In the genomic region with DNA sequence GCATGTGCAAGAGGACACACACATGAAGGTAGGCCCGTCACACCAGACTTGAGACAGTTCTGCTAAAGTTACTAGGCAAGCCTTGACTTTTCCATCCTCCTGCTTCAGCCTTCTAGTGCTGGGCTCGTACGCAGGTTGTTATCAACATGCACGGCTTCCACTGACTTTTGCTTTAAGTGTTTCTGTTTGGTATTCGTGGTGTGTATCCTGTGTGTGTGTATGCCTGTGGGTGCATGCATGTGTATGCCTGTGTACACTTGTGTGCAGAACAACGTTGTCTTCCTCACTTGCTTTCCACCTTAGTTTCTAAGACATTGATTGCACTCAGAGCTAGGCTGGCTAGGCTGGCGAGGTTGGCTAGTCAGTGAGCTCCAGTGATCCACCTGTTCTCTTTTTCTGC, we compare ENCODE assay signal across 11 mouse cellular contexts. TPM values are rescaled to one million over a fixed set of nuclear protein-coding genes. Genes with fewer than 3 reads are reported as not detected.
DNase-seq lines count a peak whose midpoint lies in the region; ATAC-seq and TF ChIP-seq lines count a peak whose summit lies in the region.
"Had no signal": no experiment of that assay in that cellular context is flagged by ENCODE, and none has a peak within 500 bp of the region (broad histone marks: within the 10 kb centered on the region; RNA-seq: fewer than 3 reads in every experiment).

No protein-coding gene starts in this region.

- ATAC-seq in heart, postnatal 0 days (ENCODE audit: insufficient read depth, low read depth), result no peak
- ATAC-seq in hindbrain, embryonic 12.5 days (ENCODE audit: low FRiP score), result no peak
- ATAC-seq: Patski had no signal

- TF ChIP-seq POLR2A in bone marrow macrophage, adult 2 months (IDR thresholded peaks at IDR 0.05; ENCODE audit: borderline replicate concordance, low read depth, low read length), result no peak

- H3K4me1 ChIP-seq in heart, postnatal 0 days (ENCODE audit: control insufficient read depth, insufficient read depth), result peaks cover 14% of the 10 kb centered on the region
- H3K4me1 ChIP-seq in bone marrow macrophage, adult 2 months (ENCODE audit: control insufficient read depth, insufficient read depth, low read length), result peaks cover 45% of the 10 kb centered on the region
- H3K4me1 ChIP-seq in hindbrain, embryonic 12.5 days, result peaks cover 26% of the 10 kb centered on the region

- 81% methylated on average over 7 of the region's 7 CpGs for WGBS in heart, postnatal 0 days
- WGBS in hindbrain, embryonic 12.5 days, result 88% methylated on average over 7 of the region's 7 CpGs
- 92% methylated on average over 7 of the region's 7 CpGs for WGBS in macrophage (ENCODE audit: missing documents)

- H3K36me3 ChIP-seq in heart, postnatal 0 days (replicated peaks; ENCODE audit: control insufficient read depth, insufficient read depth, low read length), result no peaks in the 10 kb centered on the region
- H3K36me3 ChIP-seq in hindbrain, embryonic 12.5 days, result no peaks in the 10 kb centered on the region
- no peaks in the 10 kb centered on the region for H3K36me3 ChIP-seq in macrophage (ENCODE audit: inconsistent target)

- no peaks in the 10 kb centered on the region for H3K27me3 ChIP-seq in heart, postnatal 0 days (ENCODE audit: control insufficient read depth, insufficient read depth, low read length)
- H3K27me3 ChIP-seq in hindbrain, embryonic 12.5 days, result no peaks in the 10 kb centered on the region
- H3K27me3 ChIP-seq: Patski had no signal

- H3K9ac ChIP-seq in heart, postnatal 0 days (replicated peaks; ENCODE audit: low read depth, low read length), result no peak overlapping the region
- no peak overlapping the region for H3K9ac ChIP-seq in hindbrain, embryonic 12.5 days

- H3K9me3 ChIP-seq in heart, postnatal 0 days (replicated peaks; ENCODE audit: control insufficient read depth, low read length), result no peaks in the 10 kb centered on the region
- H3K9me3 ChIP-seq in hindbrain, embryonic 12.5 days (replicated peaks), result no peaks in the 10 kb centered on the region

- peaks cover 66% of the 10 kb centered on the region for H3K79me2 ChIP-seq in macrophage (ENCODE audit: inconsistent target)

- DNase-seq in heart, postnatal 0 days (ENCODE audit: low spot score), result no peak
- no peak for DNase-seq in heart, postnatal 25 days (ENCODE audit: low spot score)
- no peak for DNase-seq in adrenal gland, postnatal 36 days
- no peak for DNase-seq in left cerebral cortex, adult 9 months (ENCODE audit: low spot score in 2 of 2)
- DNase-seq in cerebellum, adult 9-11 months, result no peak
- DNase-seq: cerebellum, adult 9-10 months; lung, postnatal 36 days had no signal

- H3K27ac ChIP-seq in heart, postnatal 0 days (ENCODE audit: low read depth), result no peak overlapping the region
- H3K27ac ChIP-seq in bone marrow macrophage, adult 2 months (ENCODE audit: insufficient read depth, low read depth, low read length), result no peak overlapping the region
- H3K27ac ChIP-seq in hindbrain, embryonic 12.5 days, result no peak overlapping the region
- no peak overlapping the region for H3K27ac ChIP-seq in macrophage

- TF ChIP-seq EP300 in heart, postnatal 0 days (IDR thresholded peaks at IDR 0.05; ENCODE audit: low read depth), result no peak

- peak overlapping the region; percentile 93; the same call in 1 of the 2 replicates for H3K4me2 ChIP-seq in heart, postnatal 0 days (ENCODE audit: low read depth, low read length)
- H3K4me2 ChIP-seq in hindbrain, embryonic 12.5 days (replicated peaks), result peak overlapping the region; percentile 79

- TF ChIP-seq CTCF in heart, postnatal 0 days (IDR thresholded peaks at IDR 0.05; ENCODE audit: low read depth), result no peak
- TF ChIP-seq CTCF in bone marrow macrophage, adult 2 months (IDR thresholded peaks at IDR 0.05; ENCODE audit: low read depth, low read length), result no peak

- intact Hi-C loops in heart, postnatal 25 days (cut with DNase I), result loop anchor here (5.0 kb wide), 3 partner anchors 77 to 113 kb away; partner anchors contain the start of gene Paqr3

- H3K4me3 ChIP-seq in heart, postnatal 0 days (ENCODE audit: low read depth, low read length), result no peak overlapping the region
- H3K4me3 ChIP-seq in bone marrow macrophage, adult 2 months (ENCODE audit: insufficient read depth, low read length), result peak overlapping the region; percentile 48
- H3K4me3 ChIP-seq in hindbrain, embryonic 12.5 days, result no peak overlapping the region
- H3K4me3 ChIP-seq in macrophage (ENCODE audit: inconsistent target), result peak overlapping the region; percentile 90; the same call in 1 of the 2 replicates

RNA-seq across cellular contexts. Expression of gene Bmp2k, which starts 2.1 kb away (rescaled TPM):
- 7.0 and 12.4 TPM in 2 replicates for total RNA-seq in heart, postnatal 0 days (2014; rRNA removed; ENCODE audit: low replicate concordance)
- polyA plus RNA-seq in heart, postnatal 0 days (2015; fragmentation: Nextera tagmentation; extraction: Ambion mirVana), result 6.8 and 6.9 TPM in 2 replicates
- 10 to 100 TPM in 1 of 2 experiments, 1 to 10 TPM in 1; 8.4 to 10.4 TPM for total RNA-seq in heart, postnatal 25 days (2021)
- 37.0 and 41.5 TPM in 2 replicates for polyA plus RNA-seq in bone marrow macrophage, adult 2 months (2012; ENCODE audit: insufficient read depth, insufficient read length, missing spikeins)
- polyA plus RNA-seq in hindbrain, embryonic 12.5 days (2016; fragmentation: Nextera tagmentation; extraction: Ambion mirVana), result 12.8 and 15.2 TPM in 2 replicates
- 10 to 100 TPM; 26.5 to 99.2 (median 48.9) TPM for total RNA-seq in macrophage (2018; cell fraction: chromatin; rRNA removed)
- total RNA-seq in macrophage (2018; cell fraction: cytosol; rRNA removed), result 10 to 100 TPM; 26.3 to 61.1 (median 41.1) TPM
- total RNA-seq in macrophage (2018; cell fraction: nucleus; rRNA removed), result 10 to 100 TPM; 29.2 to 88.9 (median 46.5) TPM
- polyA plus RNA-seq in macrophage (2018), result 22.1 to 36.8 TPM (median 22.3 TPM) in 3 replicates
- 10 to 100 TPM; 31.1 to 51.6 TPM for total RNA-seq in adrenal gland, postnatal 36 days (2021)

Comparison
In these comparisons a context has a peak if more than half of its experiments do, and no peak if none do; other contexts are left out.
1. H3K4me3 ChIP-seq: peak in bone marrow macrophage, adult 2 months (single experiment) and macrophage (single experiment); none in heart, postnatal 0 days (single experiment) and hindbrain, embryonic 12.5 days (single experiment).